Mouse (Mus musculus) 416B (cell line): ENCODE data around the gene Mesd.
A peak's percentile ranks its signal among the peaks of the same experiment; 100 is the strongest.

Experiments used
- DNase-seq: peaks from one replicate; pipeline ENCODE4 v3.0.0; 2011; ENCODE audit warnings: low read depth

Gene Mesd

DNA sequence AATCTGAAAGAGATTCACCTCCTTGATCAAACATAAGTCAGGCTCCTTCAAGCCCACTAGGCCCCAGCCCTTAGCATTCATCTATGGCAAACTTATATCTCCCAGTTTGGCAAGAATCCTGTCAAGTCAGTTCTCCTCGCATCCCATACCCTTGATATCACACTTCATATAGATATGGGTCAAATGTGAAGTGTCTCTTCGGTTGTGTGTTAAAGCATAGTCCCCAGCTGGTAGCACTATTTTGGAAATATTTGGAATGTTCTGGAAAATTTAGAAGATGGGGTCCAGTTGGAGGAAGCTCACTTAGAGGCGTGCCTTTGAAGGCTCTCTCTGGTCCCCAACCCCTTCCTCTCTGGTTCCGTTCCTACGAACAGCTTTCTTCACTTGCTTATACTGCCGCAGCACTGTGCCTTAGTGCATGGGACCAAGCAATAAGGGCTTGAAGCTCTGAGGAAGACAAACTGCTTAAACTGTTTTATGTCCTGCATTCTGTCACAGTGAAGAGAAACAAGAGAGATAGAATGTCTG is 29.2 kb downstream of the Mesd start:
- DNase-seq, result no peak

DNA sequence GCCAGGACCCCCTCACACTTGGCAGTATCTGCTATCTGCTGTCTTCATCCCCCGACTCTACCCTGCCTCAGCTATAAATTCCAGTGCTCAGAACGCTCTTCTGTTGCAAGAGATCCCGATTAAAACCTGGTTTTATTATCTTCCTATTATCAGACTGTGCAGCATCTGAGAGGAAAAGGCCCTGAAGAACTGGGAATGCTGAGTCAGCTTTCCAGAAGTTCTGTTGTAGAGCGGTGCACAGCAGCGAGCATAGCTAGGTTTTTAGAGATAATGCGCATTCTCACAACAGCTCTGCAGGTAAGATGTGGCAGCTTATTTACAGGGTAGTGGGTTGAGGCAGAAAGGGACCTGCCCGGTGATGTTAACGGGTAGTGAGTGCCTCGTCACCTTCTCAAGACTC is 29.7 kb downstream of the Mesd start:
- DNase-seq, result no peak

DNA sequence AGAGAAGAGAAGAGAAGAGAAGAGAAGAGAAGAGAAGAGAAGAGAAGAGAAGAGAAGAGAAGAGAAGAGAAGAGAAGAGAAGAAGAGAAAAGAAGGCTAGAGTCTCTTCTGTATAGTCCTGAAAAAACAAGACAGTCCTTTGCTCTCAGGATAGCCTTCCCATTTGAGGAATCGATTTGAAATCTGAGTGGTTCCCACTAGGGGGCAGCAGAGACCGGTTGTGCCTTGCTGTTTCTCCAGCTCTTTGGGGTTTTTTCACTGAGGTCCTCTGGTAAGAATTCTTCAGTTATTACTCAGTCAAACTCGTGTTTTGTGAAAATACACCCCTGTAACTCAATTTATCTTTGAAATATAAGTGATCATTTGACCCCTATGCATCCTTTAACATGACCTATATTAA is 30.3 kb downstream of the Mesd start:
- peak; percentile 70 for DNase-seq

DNA sequence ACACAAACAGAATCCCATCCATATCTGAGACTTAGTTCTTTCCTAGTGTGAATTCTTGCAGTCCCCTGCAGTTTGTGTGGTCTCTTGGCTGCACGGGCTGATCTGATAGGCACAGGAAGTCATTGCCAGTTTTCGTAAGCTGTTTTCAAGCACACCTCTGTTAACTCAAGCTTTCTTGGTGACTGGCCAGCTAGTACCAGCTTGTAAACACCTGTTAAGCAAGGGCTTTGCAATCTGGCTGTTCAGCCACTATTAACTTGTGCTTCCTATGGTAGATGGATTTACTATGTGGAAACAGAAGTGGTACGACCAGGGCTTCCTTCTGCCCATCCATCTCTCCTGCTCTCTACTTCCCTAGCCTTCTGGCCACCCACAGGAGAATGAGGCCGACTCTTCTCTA is 36.0 kb downstream of the Mesd start:
- DNase-seq, result no peak

- DNase-seq, result no peak
Observed at GRCm38 (mm10) chr7:83921637-83922036, 37.4 kb downstream of the Mesd start.

- no peak for DNase-seq
Observed at GRCm38 (mm10) chr7:83939017-83939721, 54.9 kb downstream of the Mesd start.

DNA sequence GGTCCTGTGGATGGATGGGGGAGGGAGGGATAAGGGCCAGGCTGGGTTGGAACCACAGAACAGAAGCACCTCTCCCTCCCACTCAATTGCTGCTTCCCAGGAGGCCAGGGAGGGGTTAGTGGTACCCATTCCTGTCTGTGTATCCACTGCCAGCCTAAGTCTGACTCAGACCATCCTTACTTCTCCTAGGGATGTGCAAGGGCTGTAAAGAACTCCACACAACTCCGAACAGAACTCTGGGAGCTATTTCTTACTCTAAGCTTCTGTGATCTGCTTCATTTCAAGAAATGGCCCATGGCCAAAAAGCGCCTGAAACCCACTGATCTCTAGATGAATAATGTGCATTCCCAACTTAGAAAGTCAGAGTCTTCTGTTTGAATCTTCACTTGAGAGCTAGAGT is 55.9 kb downstream of the Mesd start:
- no peak for DNase-seq

GRCm38 (mm10) chr7:83941701-83942101 is 57.4 kb downstream of the Mesd start:
- DNase-seq, result no peak

DNA sequence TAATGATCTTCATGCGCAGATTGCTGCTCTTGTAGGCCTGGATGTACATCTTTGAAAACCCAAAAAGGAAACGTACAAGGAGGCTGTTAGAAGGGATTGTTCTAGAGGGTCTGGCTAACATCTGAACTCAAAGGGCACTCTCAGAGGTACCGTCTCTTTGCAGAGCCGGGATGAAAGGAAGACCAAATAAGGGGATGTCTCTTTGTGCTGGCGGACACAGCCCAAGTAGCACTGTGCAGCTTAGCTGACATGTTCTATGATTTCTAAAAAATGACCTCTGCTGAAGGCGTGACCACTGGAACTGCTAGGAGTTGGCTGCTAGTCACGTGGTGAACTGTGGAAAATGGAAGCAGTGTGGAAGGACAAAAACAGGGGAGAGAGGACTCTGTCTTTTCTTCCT is 64.5 kb downstream of the Mesd start:
- no peak for DNase-seq

GRCm38 (mm10) chr7:83949662-83950061 is 65.4 kb downstream of the Mesd start:
- DNase-seq, result no peak
